Mouse (Mus musculus) lung, postnatal 0 days (tissue): ENCODE measurements around the gene Nrxn1. TPM values are rescaled to one million over a fixed set of nuclear protein-coding genes. Genes with fewer than 3 reads are reported as not detected.
A peak's percentile ranks its signal among the peaks of the same experiment; 100 is the strongest.

Source experiments
- ATAC-seq: fragments of 200-750 bp; cut with Nextera tagmentation; 2 replicates; pipeline ENCODE4 v1.8.0; 2017; ENCODE audit warnings: moderate library complexity
- DNase-seq: peaks from one replicate; pipeline ENCODE4 v3.0.0-alpha.2; 2016; ENCODE audit warnings: low spot score
- H3K27ac ChIP-seq: fragments of 300-500 bp; sonication (generic); 2 replicates; pipeline ENCODE4 v1.5.1; 2014; ENCODE audit warnings: antibody characterized with exemption, mild to moderate bottlenecking, low read length, mixed read lengths
- H3K27me3 ChIP-seq: fragments of 300-500 bp; sonication (generic); replicated peaks from 2 replicates; pipeline ENCODE4 v1.6.1; 2014; ENCODE audit warnings: low read length, mixed read lengths; ENCODE audit not compliant: insufficient read depth
- H3K36me3 ChIP-seq: fragments of 300-500 bp; sonication (generic); 2 replicates; pipeline ENCODE4 v1.6.1; 2014; ENCODE audit warnings: low read length, mixed read lengths; ENCODE audit not compliant: insufficient read depth
- H3K4me1 ChIP-seq: fragments of 300-500 bp; sonication (generic); 2 replicates; pipeline ENCODE4 v1.6.1; 2014; ENCODE audit warnings: antibody characterized with exemption, low read depth, low read length, mixed read lengths; ENCODE audit not compliant: insufficient read depth
- H3K4me2 ChIP-seq: fragments of 300-500 bp; sonication (generic); replicated peaks from 2 replicates; pipeline ENCODE4 v1.6.1; 2014; ENCODE audit warnings: low read depth, mild to moderate bottlenecking, low read length, moderate library complexity, mixed read lengths
- H3K4me3 ChIP-seq: fragments of 300-500 bp; sonication (generic); 2 replicates; pipeline ENCODE4 v1.5.1; 2014; ENCODE audit warnings: low read depth, low read length
- H3K9ac ChIP-seq: fragments of 300-500 bp; sonication (generic); replicated peaks from 2 replicates; pipeline ENCODE4 v1.6.1; 2014; ENCODE audit warnings: low read depth, mild to moderate bottlenecking
- H3K9me3 ChIP-seq: fragments of 300-500 bp; sonication (generic); 2 replicates; pipeline ENCODE4 v1.6.1; 2016; ENCODE audit warnings: low read length, mixed read lengths
- CTCF ChIP-seq: IDR thresholded peaks from 2 replicates; pipeline ENCODE4 v1.5.1; 2016; ENCODE audit warnings: antibody characterized with exemption, mild to moderate bottlenecking
- EP300 ChIP-seq: IDR thresholded peaks from 2 replicates; pipeline ENCODE4 v1.6.1; 2016; ENCODE audit warnings: antibody characterized with exemption, mild to moderate bottlenecking, control low read depth
- WGBS: fragments of 180-500 bp; shearing (Covaris S2); extraction: QIAGEN DNeasy Blood & Tissue Kit; methylation state at CpG from one replicate; pipeline ENCODE4 v1.1.7; 2014; 5-methylcytosine and 5-hydroxymethylcytosine counted together
- polyA plus RNA-seq: library from polyadenylated mRNA; unstranded; fragments of >200 nt; fragmentation: Nextera tagmentation; extraction: Ambion mirVana; gene quantifications from 2 replicates; pipeline ENCODE4 v1.2.1, GENCODE M21; 2015

Gene Nrxn1
- polyA plus RNA-seq, 1 experiment from 2014 or later = 1.3 TPM

DNA sequence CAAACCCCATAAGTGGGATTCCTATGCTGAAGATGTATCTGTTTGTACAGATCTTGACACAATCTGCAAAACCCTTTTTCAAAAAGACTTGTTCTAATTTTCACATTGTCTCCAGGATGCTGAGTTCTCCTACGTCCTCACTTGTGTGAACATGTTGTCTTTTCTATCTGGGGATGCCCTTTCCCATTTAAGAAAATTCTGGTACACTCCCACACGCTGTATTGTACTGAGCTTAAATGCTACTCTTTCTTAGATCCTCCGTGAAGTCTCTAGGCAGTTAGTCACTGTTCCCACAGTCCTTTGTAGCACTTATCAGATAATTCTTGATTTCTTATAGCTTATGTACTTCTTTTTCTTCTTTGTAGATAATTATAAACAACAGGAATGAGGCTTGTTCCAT lies 997.9 kb downstream of the Nrxn1 start:
- H3K27me3 ChIP-seq = no peaks in the 10 kb centered on the region
- H3K4me2 ChIP-seq = no peak overlapping the region
- H3K9ac ChIP-seq = no peak overlapping the region
- DNase-seq (no peak), ATAC-seq (no peak)
- H3K4me1 ChIP-seq = no peaks in the 10 kb centered on the region
- H3K4me3 ChIP-seq = no peak overlapping the region
- H3K27ac ChIP-seq = no peak overlapping the region
- H3K9me3 ChIP-seq = no peaks in the 10 kb centered on the region
- H3K36me3 ChIP-seq = no peaks in the 10 kb centered on the region
- TF ChIP-seq CTCF = no peak
- no peak for TF ChIP-seq EP300
- WGBS = 69% methylated on average over 3 of the region's 3 CpGs

DNA sequence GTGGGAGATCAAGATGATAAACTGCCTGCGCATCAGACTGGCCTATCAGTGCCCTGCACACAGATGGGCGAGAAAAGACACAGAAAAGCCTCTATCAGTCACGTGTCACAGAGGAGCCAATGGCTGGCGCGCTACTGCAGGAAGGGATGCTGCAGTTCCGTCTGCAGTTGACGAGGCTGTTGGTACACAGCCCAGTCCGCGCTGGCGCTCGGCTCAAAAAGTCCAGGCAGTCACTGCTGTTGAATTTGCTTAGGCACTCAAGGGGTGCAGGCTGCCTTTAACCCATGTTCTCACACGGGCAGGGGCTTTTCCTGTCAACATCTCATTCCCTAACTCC lies 1004.6 kb downstream of the Nrxn1 start:
- WGBS = 2% methylated on average over 12 of the region's 12 CpGs
- Histone ChIP-seq H3K4me3 (no peak overlapping the region), H3K36me3 (no peaks in the 10 kb centered on the region), H3K9me3 (no peaks in the 10 kb centered on the region), H3K27me3 (no peaks in the 10 kb centered on the region), H3K4me2 (no peak overlapping the region; the same call in 1 of the 2 replicates), H3K4me1 (no peaks in the 10 kb centered on the region), H3K9ac (no peak overlapping the region), H3K27ac (no peak overlapping the region)
- peak; percentile 27 for DNase-seq
- peak; percentile 63 for ATAC-seq
- TF ChIP-seq EP300 (no peak), CTCF (no peak)

DNA sequence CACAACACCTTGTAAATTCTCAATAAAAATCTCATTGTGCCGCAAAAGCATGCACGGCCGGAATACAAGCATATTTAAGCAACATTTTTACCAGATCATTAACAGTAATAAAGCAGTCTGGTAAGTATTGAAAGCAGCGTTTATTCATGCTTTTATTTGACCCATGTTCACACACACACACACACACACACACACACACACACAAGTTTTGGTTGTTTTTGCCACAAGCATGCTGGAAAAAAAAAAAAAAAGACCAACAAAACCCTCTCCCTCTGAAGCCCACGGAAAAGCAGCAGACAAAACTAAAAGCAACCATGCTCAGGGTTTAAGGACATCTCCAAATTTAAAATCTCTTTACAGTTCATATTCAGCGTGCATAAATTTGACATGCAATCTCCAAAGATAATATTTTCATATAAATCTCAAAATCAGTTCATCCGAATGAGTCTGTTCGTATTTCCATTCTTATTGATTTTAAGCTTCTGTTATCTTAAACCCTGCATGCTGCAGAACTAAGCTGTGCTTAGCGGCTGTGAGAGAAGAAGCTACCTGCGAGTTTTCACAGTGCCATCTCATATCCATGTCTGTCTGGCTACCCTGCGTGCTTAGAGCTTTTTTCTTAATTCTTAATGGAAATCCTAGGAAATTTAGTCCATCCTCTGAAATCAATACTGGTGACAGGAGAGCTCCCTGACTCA lies 1005.1 kb downstream of the Nrxn1 start:
- no peak overlapping the region for H3K9ac ChIP-seq
- H3K4me1 ChIP-seq = no peaks in the 10 kb centered on the region
- no peak overlapping the region for H3K27ac ChIP-seq
- H3K4me3 ChIP-seq = no peak overlapping the region
- no peak overlapping the region for H3K4me2 ChIP-seq
- H3K9me3 ChIP-seq = no peaks in the 10 kb centered on the region
- no peaks in the 10 kb centered on the region for H3K27me3 ChIP-seq
- DNase-seq (no peak), ATAC-seq (no peak)
- 50% methylated on average over 11 of the region's 11 CpGs for WGBS
- H3K36me3 ChIP-seq = no peaks in the 10 kb centered on the region
- TF ChIP-seq CTCF = no peak
- no peak for TF ChIP-seq EP300

DNA sequence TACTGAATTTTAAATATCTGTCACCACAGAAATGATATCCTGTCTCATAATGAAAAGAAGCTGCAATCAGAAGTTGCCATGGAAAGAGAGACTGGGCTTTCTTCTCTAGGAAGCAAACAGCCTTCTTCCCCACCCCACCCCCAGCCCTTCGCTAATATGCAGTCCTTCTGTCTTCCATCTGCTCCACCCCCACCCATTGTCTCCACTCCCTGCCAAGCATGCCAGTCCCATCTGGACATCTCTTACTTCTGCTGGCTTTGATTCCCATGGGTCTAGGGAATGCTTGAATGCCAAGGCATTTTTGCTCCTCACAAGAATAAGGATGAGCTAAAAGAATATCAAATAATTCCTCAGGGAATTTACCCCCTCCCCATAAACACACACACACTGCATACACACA lies 1006.0 kb downstream of the Nrxn1 start:
- WGBS = 29% methylated on average over 1 of the region's 1 CpGs
- Histone ChIP-seq H3K27ac (no peak overlapping the region), H3K9ac (no peak overlapping the region), H3K4me3 (no peak overlapping the region), H3K9me3 (no peaks in the 10 kb centered on the region), H3K27me3 (no peaks in the 10 kb centered on the region), H3K4me2 (no peak overlapping the region), H3K36me3 (no peaks in the 10 kb centered on the region), H3K4me1 (no peaks in the 10 kb centered on the region)
- TF ChIP-seq EP300 (no peak), CTCF (no peak)
- ATAC-seq (no peak), DNase-seq (no peak)

DNA sequence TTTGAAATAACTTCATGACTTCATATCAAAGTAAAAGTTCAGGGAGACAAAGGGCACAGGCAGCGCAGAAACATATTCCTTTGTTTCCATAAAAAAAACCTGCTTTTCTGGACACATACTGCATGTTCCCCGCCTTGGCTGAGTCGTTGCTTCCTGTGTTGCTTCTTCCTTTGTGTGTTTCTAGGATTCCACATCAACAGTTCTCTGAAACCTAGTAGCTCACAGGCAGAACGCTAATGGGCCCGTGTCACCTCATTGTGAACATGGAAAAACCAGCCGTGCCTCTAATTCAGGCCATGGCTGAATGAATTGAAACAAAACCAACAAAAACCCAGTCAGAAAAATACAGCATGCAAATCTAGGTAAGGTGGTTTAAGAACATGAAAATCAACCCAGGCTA lies 1013.9 kb downstream of the Nrxn1 start:
- WGBS = 70% methylated on average over 6 of the region's 6 CpGs
- H3K4me1 ChIP-seq = no peaks in the 10 kb centered on the region
- TF ChIP-seq CTCF (no peak), EP300 (no peak)
- H3K4me2 ChIP-seq = no peak overlapping the region
- no peaks in the 10 kb centered on the region for H3K9me3 ChIP-seq
- no peaks in the 10 kb centered on the region for H3K36me3 ChIP-seq
- no peaks in the 10 kb centered on the region for H3K27me3 ChIP-seq
- H3K27ac ChIP-seq = no peak overlapping the region
- DNase-seq (no peak), ATAC-seq (no peak)
- H3K4me3 ChIP-seq = no peak overlapping the region
- H3K9ac ChIP-seq = no peak overlapping the region

DNA sequence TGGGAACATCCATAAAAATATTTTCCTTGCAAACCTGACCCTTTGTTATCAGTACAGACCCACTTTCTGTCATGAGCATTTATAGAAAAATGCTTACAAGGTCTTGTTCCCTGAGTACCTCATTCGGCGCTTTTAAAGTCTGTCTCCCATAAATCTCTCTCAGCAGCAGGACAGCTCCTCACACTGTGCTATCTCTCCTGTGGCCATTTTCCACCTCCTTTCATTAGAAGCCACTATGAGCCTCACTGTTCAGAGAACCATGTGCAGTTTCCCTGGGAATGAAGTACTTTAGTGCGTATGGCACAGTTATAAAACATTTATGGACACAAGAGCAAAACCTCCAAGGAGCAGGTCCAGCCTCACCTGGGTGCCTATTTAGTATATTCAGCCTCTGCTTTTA lies 1014.4 kb downstream of the Nrxn1 start:
- no peak for DNase-seq
- no peak overlapping the region for H3K4me3 ChIP-seq
- 47% methylated on average over 3 of the region's 3 CpGs for WGBS
- H3K27me3 ChIP-seq = no peaks in the 10 kb centered on the region
- H3K27ac ChIP-seq = no peak overlapping the region
- no peaks in the 10 kb centered on the region for H3K4me1 ChIP-seq
- no peak overlapping the region for H3K4me2 ChIP-seq
- no peak overlapping the region for H3K9ac ChIP-seq
- H3K9me3 ChIP-seq = no peaks in the 10 kb centered on the region
- ATAC-seq = no peak
- TF ChIP-seq EP300 (no peak), CTCF (no peak)
- no peaks in the 10 kb centered on the region for H3K36me3 ChIP-seq

DNA sequence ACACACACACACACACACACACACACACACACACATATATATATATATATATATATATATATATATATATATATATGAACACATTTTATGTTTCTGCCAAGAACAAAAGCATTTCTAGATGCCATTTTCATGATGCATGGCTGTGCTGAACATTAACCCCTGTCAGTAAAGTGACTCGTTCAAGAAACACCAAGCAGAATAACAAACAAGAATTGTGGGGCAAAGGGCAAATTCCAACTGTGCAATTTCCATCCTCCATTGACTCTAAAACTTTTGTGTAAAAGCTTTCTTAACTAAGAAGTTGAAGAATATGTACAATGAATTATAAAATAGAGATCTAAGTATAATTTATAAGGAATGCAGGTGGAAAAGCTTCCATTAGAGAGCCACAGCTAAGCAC lies 1030.0 kb downstream of the Nrxn1 start:
- Histone ChIP-seq H3K9ac (no peak overlapping the region), H3K27me3 (no peaks in the 10 kb centered on the region), H3K36me3 (no peaks in the 10 kb centered on the region), H3K4me2 (no peak overlapping the region), H3K4me1 (no peaks in the 10 kb centered on the region), H3K9me3 (no peaks in the 10 kb centered on the region), H3K27ac (no peak overlapping the region), H3K4me3 (no peak overlapping the region)
- WGBS = 15% methylated on average over 1 of the region's 1 CpGs
- TF ChIP-seq EP300 = no peak
- TF ChIP-seq CTCF = no peak
- no peak for DNase-seq
- no peak for ATAC-seq
